In the genomic region with DNA sequence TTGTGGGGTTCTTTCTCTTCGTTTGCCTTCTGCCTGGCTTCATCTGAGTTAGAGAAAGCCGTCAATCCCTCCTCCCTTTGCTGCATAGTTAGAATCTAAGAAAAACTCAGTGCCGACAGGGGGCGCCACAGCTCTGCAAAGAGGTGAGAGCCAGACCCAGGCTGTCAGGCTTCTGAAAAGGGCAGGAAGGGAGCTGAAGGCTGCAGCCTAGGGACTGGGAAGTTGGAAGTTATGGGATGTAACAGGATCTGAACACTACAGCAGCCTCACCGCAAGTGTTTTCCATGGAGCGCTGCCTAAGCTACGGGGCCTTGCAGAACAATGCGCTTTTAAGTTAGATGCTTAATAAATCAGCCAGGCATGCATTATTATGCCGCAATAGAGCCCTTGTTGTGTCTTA, we compare ENCODE assay signal across 8 mouse cellular contexts.
DNase-seq lines count a peak whose midpoint lies in the region; ATAC-seq and TF ChIP-seq lines count a peak whose summit lies in the region.

No protein-coding gene starts in this region.

- peak; percentile 87 for ATAC-seq in hindbrain, postnatal 0 days
- no peak for ATAC-seq in inflammation-experienced regulatory T-cells, adult 6 months

- H3K4me1 ChIP-seq in hindbrain, postnatal 0 days (ENCODE audit: insufficient read depth, low read length), result no peaks in the 10 kb centered on the region

- no peak overlapping the region for H3K27ac ChIP-seq in hindbrain, postnatal 0 days

- H3K36me3 ChIP-seq in hindbrain, postnatal 0 days (ENCODE audit: insufficient read depth, low read length), result no peaks in the 10 kb centered on the region

- H3K9me3 ChIP-seq in hindbrain, postnatal 0 days (ENCODE audit: low read length), result no peaks in the 10 kb centered on the region

- H3K27me3 ChIP-seq in hindbrain, postnatal 0 days (ENCODE audit: insufficient read depth, low read length), result no peaks in the 10 kb centered on the region

- 3% methylated on average over 9 of the region's 9 CpGs for WGBS in hindbrain, postnatal 0 days

- peak; percentile 93 for TF ChIP-seq CTCF in hindbrain, postnatal 0 days (IDR thresholded peaks at IDR 0.05; ENCODE audit: low read depth)

- peak overlapping the region; percentile 29; the same call in 1 of the 2 replicates for H3K4me2 ChIP-seq in hindbrain, postnatal 0 days (ENCODE audit: low read depth, low read length)

- peak; percentile 85 to 97 for DNase-seq in adrenal gland, adult (ENCODE audit: inconsistent age in 2 of 2, low spot score in 1 of 2)
- DNase-seq in cerebellum, postnatal 25 days, result peak; percentile 95 to 98
- DNase-seq in frontal cortex, postnatal 25 days (ENCODE audit: low spot score in 2 of 2), result peak; percentile 94 to 97
- DNase-seq in hindbrain, postnatal 0 days (ENCODE audit: low spot score), result peak; percentile 97
- DNase-seq in layer of hippocampus, postnatal 36 days, result peak; percentile 92 to 95
- peak; percentile 82 for DNase-seq in lung, postnatal 25 days (ENCODE audit: low spot score)
- peak; percentile 93 to 97 for DNase-seq in right cerebral cortex, postnatal 10 days (ENCODE audit: low spot score in 2 of 2)

- H3K4me3 ChIP-seq in hindbrain, postnatal 0 days (ENCODE audit: low read length), result no peak overlapping the region

- no peak overlapping the region for H3K9ac ChIP-seq in hindbrain, postnatal 0 days (replicated peaks; ENCODE audit: low read length)
